Mouse (Mus musculus) ovary, adult 18-20 months (tissue): ENCODE measurements around the gene Rhebl1.
"Not testable (repeated sequence)": the region's sequence is repeated elsewhere in the genome, so short reads cannot be mapped to it uniquely, and the experiment has no call there.

Source experiments
- DNase-seq: peaks from one replicate; pipeline ENCODE4 v3.0.0; 2022; ENCODE audit warnings: low spot score, mixed read lengths

The Rhebl1 gene

GRCm38 (mm10) chr15:98893940-98894745, at the start of gene Rhebl1:
Rhebl1 (minus strand) TSS chr15:98894540.
- no peak for DNase-seq

GRCm38 (mm10) chr15:98943133-98943532, 48.8 kb upstream of the Rhebl1 start:
- no peak for DNase-seq

GRCm38 (mm10) chr15:98942081-98942480, 47.7 kb upstream of the Rhebl1 start:
- no peak for DNase-seq

GRCm38 (mm10) chr15:98941539-98941938, 47.2 kb upstream of the Rhebl1 start:
- no peak for DNase-seq

- no peak for DNase-seq
Measured at GRCm38 (mm10) chr15:98940816-98941215, 46.5 kb upstream of the Rhebl1 start.

GRCm38 (mm10) chr15:98934217-98934839, 40.0 kb upstream of the Rhebl1 start, which contains the start of gene Tuba1b:
Tuba1b (minus strand) TSS chr15:98934565.
- DNase-seq, result peak; percentile 91

- DNase-seq, result peak; percentile 91
Measured at GRCm38 (mm10) chr15:98933833-98934216, 39.5 kb upstream of the Rhebl1 start.

- DNase-seq, result not testable (repeated sequence)
Measured at GRCm38 (mm10) chr15:98933004-98933671, 38.8 kb upstream of the Rhebl1 start.

- DNase-seq, result no peak
Measured at GRCm38 (mm10) chr15:98930998-98931397, 36.7 kb upstream of the Rhebl1 start.

GRCm38 (mm10) chr15:98930017-98930734, 35.8 kb upstream of the Rhebl1 start:
- DNase-seq, result no peak

- peak; percentile 56 for DNase-seq
Measured at GRCm38 (mm10) chr15:98928598-98929240, 34.4 kb upstream of the Rhebl1 start.

GRCm38 (mm10) chr15:98927566-98927965, 33.2 kb upstream of the Rhebl1 start:
- DNase-seq, result no peak

GRCm38 (mm10) chr15:98924682-98925081, 30.3 kb upstream of the Rhebl1 start:
- no peak for DNase-seq

GRCm38 (mm10) chr15:98923031-98923537, 28.7 kb upstream of the Rhebl1 start:
- no peak for DNase-seq

GRCm38 (mm10) chr15:98922581-98922980, 28.2 kb upstream of the Rhebl1 start:
- DNase-seq, result no peak

- DNase-seq, result no peak
Measured at GRCm38 (mm10) chr15:98921510-98921909, 27.2 kb upstream of the Rhebl1 start.

GRCm38 (mm10) chr15:98918499-98918895, 24.2 kb upstream of the Rhebl1 start:
- DNase-seq, result not testable (repeated sequence)

GRCm38 (mm10) chr15:98917538-98918498, 23.5 kb upstream of the Rhebl1 start, which contains the start of gene Lmbr1l:
Lmbr1l (minus strand) TSS chr15:98918231.
- peak; percentile 100 for DNase-seq

GRCm38 (mm10) chr15:98917091-98917490, 22.8 kb upstream of the Rhebl1 start:
- DNase-seq, result no peak

- DNase-seq, result no peak
Measured at GRCm38 (mm10) chr15:98916016-98916415, 21.7 kb upstream of the Rhebl1 start.
